Comparison of ENCODE assay signal across 15 mouse cellular contexts in genomic region chr17:71038812-71039211, GRCm38 (mm10). TPM values are rescaled to one million over a fixed set of nuclear protein-coding genes. Genes with fewer than 3 reads are reported as not detected.
A peak's percentile ranks its signal among the peaks of the same experiment; 100 is the strongest.
DNase-seq lines count a peak whose midpoint lies in the region; ATAC-seq lines count a peak whose summit lies in the region.
"Had no signal": no experiment of that assay in that cellular context is flagged by ENCODE, and none has a peak within 500 bp of the region (broad histone marks: within the 10 kb centered on the region; RNA-seq: fewer than 3 reads in every experiment).

No protein-coding gene starts in this region.

- H3K27me3 ChIP-seq in kidney, embryonic 16.5 days (ENCODE audit: insufficient read depth, low read length): no peaks in the 10 kb centered on the region
- no peaks in the 10 kb centered on the region for H3K27me3 ChIP-seq in limb, embryonic 10.5 days (ENCODE audit: low read depth, poor library complexity, severe bottlenecking)
- H3K27me3 ChIP-seq: embryonic facial prominence, embryonic 13.5 days; hindbrain, embryonic 15.5 days; liver, embryonic 13.5 days; megakaryocyte, embryonic 14.5 days had no signal

- no peaks in the 10 kb centered on the region for H3K36me3 ChIP-seq in kidney, embryonic 16.5 days (ENCODE audit: insufficient read depth, low read length)
- no peaks in the 10 kb centered on the region for H3K36me3 ChIP-seq in limb, embryonic 10.5 days
- H3K36me3 ChIP-seq: embryonic facial prominence, embryonic 13.5 days; hindbrain, embryonic 15.5 days; liver, embryonic 13.5 days had no signal

- H3K9me3 ChIP-seq in kidney, embryonic 16.5 days (ENCODE audit: low read length): no peaks in the 10 kb centered on the region; the same call in 1 of the 2 replicates
- no peaks in the 10 kb centered on the region for H3K9me3 ChIP-seq in limb, embryonic 10.5 days (replicated peaks)
- H3K9me3 ChIP-seq: embryonic facial prominence, embryonic 13.5 days; hindbrain, embryonic 15.5 days; liver, embryonic 13.5 days; megakaryocyte, embryonic 14.5 days had no signal

- H3K4me2 ChIP-seq in kidney, embryonic 16.5 days (replicated peaks; ENCODE audit: low read depth, low read length): no peak overlapping the region
- H3K4me2 ChIP-seq: embryonic facial prominence, embryonic 13.5 days; hindbrain, embryonic 15.5 days; liver, embryonic 13.5 days had no signal

- H3K9ac ChIP-seq in kidney, embryonic 16.5 days (replicated peaks; ENCODE audit: low read length): no peak overlapping the region
- H3K9ac ChIP-seq: embryonic facial prominence, embryonic 13.5 days; forebrain, postnatal 0 days; hindbrain, embryonic 15.5 days; liver, embryonic 13.5 days had no signal

- H3K27ac ChIP-seq in kidney, embryonic 16.5 days (ENCODE audit: low read length): no peak overlapping the region
- no peak overlapping the region for H3K27ac ChIP-seq in limb, embryonic 10.5 days
- H3K27ac ChIP-seq: embryonic facial prominence, embryonic 13.5 days; hindbrain, embryonic 15.5 days; liver, embryonic 13.5 days had no signal

- no peak for DNase-seq in kidney, adult 18-20 months
- peak; percentile 60 to 81 for DNase-seq in gastrocnemius, adult 8-10 months (ENCODE audit: low spot score in 2 of 2)
- DNase-seq in heart, adult 9 months (ENCODE audit: low spot score in 2 of 2): peak; percentile 81 to 83
- peak; percentile 31 for DNase-seq in limb, embryonic 10.5 days (ENCODE audit: low spot score)
- no peak for DNase-seq in thymus, postnatal 14 days
- DNase-seq: cerebellum, adult 2 months; forebrain, postnatal 0 days; layer of hippocampus, adult 9-11 months; liver, embryonic 13.5 days had no signal

- peaks cover 13% of the 10 kb centered on the region for H3K4me1 ChIP-seq in kidney, embryonic 16.5 days (ENCODE audit: insufficient read depth, low read length)
- H3K4me1 ChIP-seq in limb, embryonic 10.5 days: peaks cover 22% of the 10 kb centered on the region
- H3K4me1 ChIP-seq: hindbrain, embryonic 15.5 days had no signal

- ATAC-seq in kidney, embryonic 16.5 days (ENCODE audit: low FRiP score, low TSS enrichment): peak; percentile 63; the same call in 1 of the 2 replicates
- ATAC-seq in cerebellum, adult (ENCODE audit: insufficient number of reproducible peaks, low FRiP score, low TSS enrichment): no peak
- ATAC-seq in megakaryocyte, adult 5-6 weeks (ENCODE audit: poor library complexity, severe bottlenecking): no peak
- ATAC-seq: forebrain, postnatal 0 days had no signal

- WGBS in kidney, embryonic 16.5 days: 41% methylated on average over 5 of the region's 5 CpGs
- 77% methylated on average over 5 of the region's 5 CpGs for WGBS in limb, embryonic 10.5 days

- H3K4me3 ChIP-seq in kidney, embryonic 16.5 days (ENCODE audit: low read length): no peak overlapping the region
- no peak overlapping the region for H3K4me3 ChIP-seq in limb, embryonic 10.5 days
- H3K4me3 ChIP-seq: embryonic facial prominence, embryonic 13.5 days; hindbrain, embryonic 15.5 days; liver, embryonic 13.5 days; megakaryocyte, embryonic 14.5 days had no signal

RNA-seq across cellular contexts. Expression of gene Myl12a, which starts 36.1 kb away (rescaled TPM):
- 680 and 696 TPM in 2 replicates for polyA plus RNA-seq in kidney, embryonic 16.5 days (2015; fragmentation: Nextera tagmentation; extraction: Ambion mirVana)
- total RNA-seq in gastrocnemius, adult 8-10 months (2022): 100 to 1,000 TPM; 326 to 366 (median 337) TPM
- 478 and 483 TPM in 2 replicates for polyA plus RNA-seq in limb, embryonic 10.5 days (2016; fragmentation: Nextera tagmentation; extraction: Ambion mirVana)
- total RNA-seq in megakaryocyte, adult 5-6 weeks (2015): 445 and 515 TPM in 2 replicates
- 230 and 278 TPM in 2 replicates for total RNA-seq in megakaryocyte, adult 5-6 weeks (2017)

RNA-seq across cellular contexts. Expression of gene Myom1, which starts 36.4 kb away (rescaled TPM):
- polyA plus RNA-seq in kidney, embryonic 16.5 days (2015; fragmentation: Nextera tagmentation; extraction: Ambion mirVana): 4.5 and 4.7 TPM in 2 replicates
- 1,000 to 10,000 TPM; 1,304 to 1,591 (median 1,439) TPM for total RNA-seq in gastrocnemius, adult 8-10 months (2022)
- polyA plus RNA-seq in limb, embryonic 10.5 days (2016; fragmentation: Nextera tagmentation; extraction: Ambion mirVana): 2.5 and 4.2 TPM in 2 replicates
- 0.07 and 0.11 TPM in 2 replicates for total RNA-seq in megakaryocyte, adult 5-6 weeks (2015)
- total RNA-seq in megakaryocyte, adult 5-6 weeks (2017): 0.44 and 0.69 TPM in 2 replicates

Comparison
In these comparisons a context has a peak if more than half of its experiments do, and no peak if none do; other contexts are left out.
1. DNase-seq: peak in gastrocnemius, adult 8-10 months (2 of 2), heart, adult 9 months (2 of 2) and limb, embryonic 10.5 days (single experiment); none in kidney, adult 18-20 months (single experiment) and thymus, postnatal 14 days (single experiment).
2. RNA of gene Myom1, which starts 36.4 kb away (total RNA-seq): 1,304 to 1,591 TPM in gastrocnemius, adult 8-10 months; 0.07 to 0.69 TPM in megakaryocyte, adult 5-6 weeks; every median in the first group is over 100 times any median in the second.